Mouse (Mus musculus) cerebellum, adult 11-12 months (tissue): Measurements from ENCODE around the gene Zfp637.
A peak's percentile ranks its signal among the peaks of the same experiment; 100 is the strongest.
"Not testable (repeated sequence)": the region's sequence is repeated elsewhere in the genome, so short reads cannot be mapped to it uniquely, and the experiment has no call there.

Source experiments
- DNase-seq: peaks from one replicate; pipeline ENCODE4 v3.0.0; 2022

The Zfp637 gene

DNA sequence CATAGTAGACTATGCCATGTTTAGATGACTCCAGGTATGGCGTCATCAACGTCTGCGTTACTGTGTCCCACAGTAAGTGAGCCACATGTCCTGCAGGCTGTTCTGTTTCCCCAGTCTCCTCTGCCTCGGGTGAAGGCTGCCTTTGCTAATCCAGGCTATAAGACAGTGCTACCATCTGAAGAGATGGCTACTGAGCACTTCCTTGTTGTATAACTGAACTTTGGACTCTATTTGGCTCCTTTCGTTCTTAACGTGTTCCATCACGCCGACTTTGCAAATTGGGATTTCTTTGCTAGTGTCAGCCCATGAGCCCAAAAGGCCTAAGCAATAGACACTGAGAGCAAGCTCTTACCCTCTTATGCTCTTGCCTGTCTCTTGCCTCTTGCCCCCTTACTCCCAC lies 27.2 kb downstream of the Zfp637 start:
- no peak for DNase-seq

DNA sequence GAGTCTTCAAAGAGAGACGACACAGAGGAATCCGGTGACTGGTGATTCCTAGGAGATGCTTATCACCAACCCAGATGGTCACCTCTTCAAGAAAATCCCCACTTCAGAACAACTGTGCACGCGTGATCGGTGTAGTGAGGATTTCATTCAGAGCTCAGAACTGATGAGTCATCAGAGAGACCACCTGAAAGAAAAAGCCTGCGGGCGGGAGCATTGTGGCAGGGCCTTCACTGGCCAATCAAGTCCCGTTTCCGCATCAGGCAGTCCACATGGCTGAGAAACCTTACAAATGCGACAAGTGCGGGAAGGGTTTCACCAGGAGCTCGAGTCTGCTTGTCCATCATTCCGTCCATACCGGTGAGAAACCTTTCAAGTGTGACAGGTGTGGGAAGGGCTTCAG lies 30.1 kb downstream of the Zfp637 start:
- no peak for DNase-seq

DNA sequence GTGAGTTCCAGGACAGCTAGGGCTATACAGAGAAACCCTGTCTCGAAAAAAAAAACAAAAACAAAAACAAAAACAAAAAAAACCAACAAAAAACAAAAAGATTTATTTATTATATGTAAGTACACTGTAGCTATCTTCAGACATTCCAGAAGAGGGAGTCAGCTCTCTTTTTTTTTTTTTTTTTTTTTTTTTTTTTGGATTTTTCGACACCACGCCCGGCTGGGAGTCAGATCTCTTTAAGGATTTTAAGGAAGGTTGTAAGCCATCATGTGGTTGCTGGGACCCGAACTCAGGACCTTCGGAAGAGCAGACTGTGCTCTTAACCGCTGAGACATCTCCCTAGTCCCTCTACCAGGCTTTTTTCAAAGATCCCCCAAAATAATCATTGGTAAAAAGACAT lies 32.5 kb downstream of the Zfp637 start:
- DNase-seq: not testable (repeated sequence)

DNA sequence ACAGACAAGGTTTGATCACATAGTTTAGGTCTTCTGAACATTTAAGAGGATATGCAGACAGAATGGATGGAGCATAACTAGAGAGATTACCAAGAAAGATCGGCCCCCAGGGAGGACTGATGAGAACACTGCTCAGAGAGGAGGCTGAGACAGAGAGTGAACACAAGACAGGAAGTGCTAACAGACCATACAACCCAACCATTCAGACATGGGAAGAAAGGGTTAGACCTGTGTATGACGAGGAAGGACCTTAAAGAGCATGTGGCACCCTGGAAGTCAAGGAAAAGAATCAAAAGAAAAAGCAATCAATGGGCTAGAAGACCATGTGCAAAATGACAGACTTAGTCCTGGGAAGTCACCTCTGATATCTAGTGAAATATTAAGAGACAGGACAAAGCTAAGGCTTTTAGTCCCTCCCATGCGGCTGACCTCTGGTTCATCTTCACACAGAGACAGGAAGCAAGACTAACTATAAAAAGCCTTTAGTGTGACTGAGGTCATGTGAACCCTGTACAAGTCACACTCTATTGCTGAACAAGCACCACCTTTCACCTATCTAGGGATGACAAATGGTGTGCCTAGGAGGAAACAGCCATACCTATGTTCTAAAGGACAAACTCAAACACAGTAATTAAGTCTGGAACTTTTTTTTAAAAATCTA lies 33.8 kb downstream of the Zfp637 start:
- DNase-seq: no peak

DNA sequence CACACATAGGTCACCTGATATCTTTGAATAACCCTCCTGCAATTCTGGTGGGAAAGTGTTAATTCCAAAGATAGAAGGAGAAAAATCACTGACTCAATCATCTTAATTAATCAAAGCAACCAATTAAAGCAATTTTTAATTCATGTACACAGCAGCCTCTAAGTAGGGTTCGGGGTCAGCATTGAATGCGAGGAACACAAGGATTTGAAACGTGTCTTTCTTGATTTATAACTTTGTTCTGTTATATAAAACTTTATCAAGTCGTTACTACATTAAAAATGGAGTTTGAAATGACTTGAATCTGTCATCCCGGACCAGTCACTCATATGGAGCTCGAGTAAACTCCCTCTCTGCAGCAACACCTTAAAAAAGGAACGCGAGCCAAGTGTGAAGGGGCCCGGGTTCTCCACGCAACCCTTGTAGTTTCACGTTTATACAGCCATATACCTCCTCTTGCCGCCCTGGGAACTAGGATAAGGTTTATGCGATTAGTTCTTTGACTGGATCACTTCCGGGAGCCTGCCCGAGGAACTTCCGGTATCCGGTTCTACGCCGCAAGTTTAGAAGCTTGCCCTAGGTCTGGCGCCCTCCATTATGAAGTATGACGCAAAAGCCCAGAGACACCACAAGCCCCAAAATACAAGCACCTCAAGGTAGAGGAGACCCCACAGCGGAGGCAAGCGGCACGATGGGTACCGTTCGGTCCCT lies 37.9 kb downstream of the Zfp637 start:
- DNase-seq: no peak

DNA sequence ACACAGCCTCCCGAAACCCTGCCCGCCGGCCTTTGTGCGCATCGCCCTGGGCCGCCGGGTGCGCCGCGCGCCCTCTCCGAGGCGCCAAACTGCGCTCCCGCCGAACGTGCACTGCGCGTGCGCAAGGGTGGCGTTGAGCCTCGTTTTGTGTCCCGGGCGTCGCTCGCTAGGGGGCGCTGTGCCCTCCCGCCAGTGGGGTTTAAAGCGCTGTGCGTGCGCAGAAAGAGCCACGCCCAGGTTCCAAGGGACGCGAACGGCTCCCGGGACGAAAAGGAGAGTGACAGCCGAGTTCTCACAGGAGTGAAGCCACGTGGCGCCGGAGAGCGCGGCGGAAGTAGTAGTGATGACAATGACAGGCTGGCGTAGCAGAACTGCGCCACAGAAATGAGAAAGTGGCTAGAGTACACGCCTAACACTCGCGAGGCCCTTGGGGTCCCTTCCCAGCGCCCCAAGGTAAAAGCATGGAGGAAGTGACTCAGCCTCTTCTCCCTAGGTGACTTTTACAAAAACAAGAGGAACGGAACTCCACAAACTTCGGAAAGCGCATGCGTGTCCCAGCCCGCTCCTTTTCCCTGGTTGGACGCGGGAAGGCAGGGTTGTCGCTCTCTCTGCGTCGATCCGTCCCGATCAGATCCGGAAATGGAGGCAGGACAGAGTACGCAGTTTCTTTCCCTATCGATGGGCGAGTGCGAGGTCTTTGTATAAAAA lies 38.6 kb downstream of the Zfp637 start:
- peak; percentile 99 for DNase-seq

DNA sequence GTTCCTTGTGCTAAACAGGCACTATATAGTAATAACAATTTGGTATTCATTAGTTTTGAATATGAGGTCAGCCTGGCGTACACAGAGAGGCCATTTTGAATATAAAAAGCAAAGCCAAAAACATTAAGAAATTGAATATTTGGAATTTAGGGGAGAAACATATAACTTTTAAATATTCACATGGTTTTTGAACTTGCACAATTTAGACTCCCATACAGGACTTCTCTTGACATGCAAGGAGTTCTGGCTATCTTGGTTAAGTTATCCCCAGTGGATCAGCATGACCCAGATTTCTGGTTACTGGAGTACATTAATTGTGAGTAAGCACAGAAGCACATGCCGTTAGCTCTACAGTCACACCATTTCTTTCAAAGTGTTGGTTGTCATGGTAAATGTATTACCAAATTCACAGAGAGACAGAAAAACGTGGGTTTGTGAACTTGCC lies 39.4 kb downstream of the Zfp637 start:
- no peak for DNase-seq

DNA sequence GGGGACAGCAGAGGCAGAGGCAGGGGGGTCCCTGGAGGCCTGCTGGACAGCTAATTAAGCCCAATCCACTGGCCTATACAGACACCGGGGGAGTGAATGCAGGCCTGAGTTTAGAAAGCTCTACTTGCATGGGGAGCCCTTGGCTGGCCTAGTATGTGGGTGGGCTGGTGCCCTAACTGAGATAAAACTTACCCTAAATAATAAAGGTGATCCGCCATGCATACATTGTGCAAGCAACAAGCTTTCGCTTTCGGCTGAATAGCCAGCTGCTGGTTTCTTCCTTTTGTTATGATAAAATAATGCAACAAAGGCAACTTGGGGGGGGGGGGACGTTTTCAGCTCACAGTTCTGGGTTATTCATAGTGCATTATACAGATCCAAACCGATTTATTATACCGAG lies 40.2 kb downstream of the Zfp637 start:
- DNase-seq: peak; percentile 41

DNA sequence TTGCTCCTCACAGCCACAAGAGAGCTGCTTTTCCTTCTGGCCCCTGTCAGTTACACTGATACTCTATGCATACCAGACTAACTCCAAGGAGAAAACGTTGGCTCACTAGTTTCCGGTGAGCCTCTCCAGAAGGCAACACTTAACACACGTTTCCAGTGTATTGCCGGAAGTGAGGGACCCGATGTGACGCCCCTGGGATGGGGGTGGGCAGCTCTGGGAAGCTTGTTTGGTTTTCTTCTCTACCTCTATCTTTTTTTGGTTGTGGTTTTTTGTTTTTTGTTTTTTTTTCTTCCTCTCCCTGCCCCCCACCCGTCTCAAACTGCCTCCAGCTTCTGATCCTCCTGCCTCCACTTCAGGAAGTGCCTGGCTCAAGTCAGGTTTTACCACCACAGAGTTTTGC lies 41.0 kb downstream of the Zfp637 start:
- DNase-seq: no peak

DNA sequence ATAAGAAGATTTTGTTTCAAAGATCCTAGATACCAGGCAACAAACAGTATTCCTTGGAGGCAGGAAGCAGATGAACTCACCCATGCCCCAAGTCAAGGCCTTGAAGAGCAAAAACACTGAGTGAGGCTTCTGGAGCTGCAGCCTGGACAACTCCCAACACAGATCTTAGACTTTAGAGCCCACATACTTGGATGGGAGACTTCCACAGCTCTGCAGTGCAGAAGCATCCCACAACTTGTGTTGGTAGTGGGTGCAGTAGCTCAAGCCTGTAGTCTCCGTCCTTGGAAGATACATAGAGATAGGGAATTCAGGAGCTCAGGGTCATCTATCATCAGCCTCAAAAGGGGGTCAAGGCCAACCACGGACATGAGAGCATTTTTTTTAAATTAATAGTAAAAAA lies 45.0 kb downstream of the Zfp637 start:
- no peak for DNase-seq

DNA sequence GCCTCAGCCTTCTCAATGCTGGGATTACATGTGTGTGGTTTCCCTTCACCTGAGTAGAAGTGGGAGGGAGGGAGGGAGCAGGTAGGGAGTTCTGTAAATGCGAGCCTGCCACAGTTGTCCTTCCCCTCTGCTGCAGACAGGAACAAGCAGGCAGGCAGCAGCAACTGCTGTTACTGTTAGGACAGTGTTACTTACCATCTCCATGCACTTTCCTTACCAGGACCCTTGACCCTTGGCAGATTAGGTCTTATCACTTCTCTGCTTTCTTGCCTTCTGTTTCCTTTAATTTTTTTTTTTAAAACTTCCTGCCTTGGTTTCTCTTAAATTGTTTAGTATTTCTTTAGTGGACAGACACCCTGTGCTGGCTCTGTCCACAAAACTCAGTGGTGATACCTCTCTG lies 47.1 kb downstream of the Zfp637 start:
- no peak for DNase-seq

DNA sequence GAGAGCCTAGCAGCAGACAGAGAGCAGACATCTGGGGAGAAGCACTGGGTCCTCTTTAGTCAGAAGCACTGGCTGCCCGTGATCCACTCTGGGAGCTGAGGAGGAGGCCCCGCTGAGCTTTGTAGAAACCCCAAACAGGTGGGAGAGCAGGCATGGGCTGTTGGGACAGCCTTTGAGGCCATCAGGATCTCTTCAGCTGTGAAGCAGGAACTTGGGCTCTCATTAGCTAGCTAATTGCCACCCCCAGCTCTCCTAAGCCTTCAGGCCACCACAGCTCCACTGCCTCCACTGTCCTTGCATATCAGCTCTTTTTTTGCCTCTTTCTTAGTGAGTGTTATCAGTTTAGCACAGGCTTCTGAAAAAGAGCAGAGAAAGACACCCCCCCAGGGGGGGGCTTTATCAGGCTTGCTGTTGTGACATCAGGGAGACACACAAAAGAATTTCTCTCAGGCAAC lies 47.7 kb downstream of the Zfp637 start:
- DNase-seq: no peak

DNA sequence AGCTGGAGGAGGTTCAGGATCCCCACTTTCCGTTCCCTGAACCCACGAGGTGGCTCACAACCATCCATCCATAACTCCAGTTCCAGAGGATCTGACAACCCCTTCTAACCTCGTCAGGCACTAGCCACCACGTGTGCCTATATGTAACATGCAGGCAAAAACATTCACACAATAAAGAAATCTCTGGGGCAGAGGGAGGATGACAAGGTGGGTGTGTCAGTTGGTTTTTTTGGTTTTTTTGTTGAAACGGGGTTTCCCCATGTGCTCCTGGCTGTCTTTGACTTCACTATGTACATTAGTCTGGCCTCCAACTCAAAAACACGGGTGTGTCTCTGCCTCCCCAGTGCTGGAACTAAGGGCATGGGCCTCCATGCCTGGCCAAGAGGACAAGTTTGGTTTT lies 49.3 kb downstream of the Zfp637 start:
- no peak for DNase-seq

DNA sequence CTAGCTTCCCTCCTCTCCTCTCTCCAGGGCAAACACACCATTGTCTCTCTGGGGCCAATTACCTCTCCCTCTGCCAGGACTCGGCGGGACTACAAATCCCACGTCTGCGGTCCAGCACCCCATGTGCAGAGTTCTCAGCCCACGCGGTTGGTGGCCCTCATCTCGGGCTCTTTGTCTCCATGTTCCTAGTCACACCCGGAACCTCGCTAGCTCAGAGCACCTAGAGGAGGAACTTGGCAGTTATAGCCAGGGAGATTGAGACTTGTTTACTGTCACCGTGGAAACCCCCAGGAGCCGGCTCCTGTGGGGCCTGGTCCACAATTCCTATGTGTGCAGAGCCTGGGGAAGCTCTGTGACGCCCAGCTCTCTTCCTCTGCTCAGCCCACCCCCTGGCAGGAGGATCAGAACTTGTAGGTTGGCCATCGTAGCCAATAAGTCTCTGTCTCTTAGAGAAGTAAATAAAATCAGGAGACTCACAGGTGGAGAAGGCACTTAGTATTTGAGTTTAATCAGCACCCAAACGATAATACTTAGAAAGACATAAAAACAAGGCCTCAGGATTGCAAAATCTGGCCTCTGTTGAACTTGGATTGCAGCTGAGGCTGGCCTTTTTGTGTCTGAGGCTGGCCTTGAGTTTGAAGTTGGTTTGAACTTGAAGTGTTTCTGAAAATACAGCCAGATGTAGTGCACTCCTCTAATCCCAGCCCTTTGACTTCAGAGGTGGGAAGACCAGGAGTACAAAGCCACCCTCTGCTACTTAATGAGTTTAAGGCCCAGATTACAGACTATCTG lies 50.6 kb downstream of the Zfp637 start:
- no peak for DNase-seq

DNA sequence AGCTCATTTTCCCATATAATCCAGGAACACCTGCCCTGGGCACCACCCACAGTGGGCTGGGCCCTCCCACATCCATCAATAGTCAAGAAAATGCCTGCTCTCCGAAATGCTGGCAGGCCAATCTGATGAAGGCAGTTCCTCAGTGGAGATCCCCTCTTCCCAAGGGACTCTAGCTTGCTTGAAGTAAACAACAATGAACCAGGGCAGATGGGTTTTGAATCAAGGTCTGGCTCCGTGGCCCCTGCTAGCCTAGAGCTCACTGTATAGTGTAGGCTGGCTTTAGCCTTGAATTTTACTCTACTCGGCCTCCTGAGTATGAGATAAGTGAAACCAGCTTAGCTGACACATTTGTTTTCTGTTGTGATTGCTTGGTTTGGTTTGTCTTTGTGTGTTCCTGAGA lies 51.4 kb downstream of the Zfp637 start:
- no peak for DNase-seq

DNA sequence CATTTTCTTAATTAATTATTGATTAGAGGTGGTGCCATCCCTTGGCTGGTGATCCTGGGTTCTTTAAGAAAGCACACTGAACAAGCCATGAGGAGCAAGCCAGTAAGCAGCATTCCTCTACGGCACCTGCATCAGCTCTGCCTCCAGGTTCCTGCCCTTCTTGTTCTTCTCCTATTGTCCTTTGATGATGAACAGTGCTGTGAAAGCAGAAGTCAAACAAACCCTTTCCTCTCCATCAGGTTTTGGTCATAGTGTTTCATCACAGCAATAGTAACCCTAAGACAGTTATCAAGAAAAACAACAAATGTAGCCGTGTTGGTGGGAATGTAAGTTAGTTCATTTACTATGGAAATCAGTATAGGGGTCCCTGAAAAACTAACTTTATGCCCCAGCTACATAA lies 52.5 kb downstream of the Zfp637 start:
- DNase-seq: no peak
